Mouse (Mus musculus) CH12.LX (cell line): ENCODE measurements around the gene Gm27027.

Experiments
- BHLHE40 ChIP-seq: IDR thresholded peaks from 2 replicates; pipeline ENCODE4 v1.6.1; 2011; ENCODE audit warnings: mild to moderate bottlenecking, low read depth, low read length, improper control_type of control experiment
- CHD2 ChIP-seq: IDR thresholded peaks from 2 replicates; pipeline ENCODE4 v1.6.1; 2011; ENCODE audit warnings: low read length, improper control_type of control experiment
- CTCF ChIP-seq, 2 experiments: IDR thresholded peaks in 1 of 2; conservative IDR thresholded peaks in 1 of 2; 2 replicates each; pipeline ENCODE4 v1.5.1; 2011 to 2012; ENCODE audit warnings: low read depth in 2 of 2, low read length in 2 of 2, improper control_type of control experiment in 1 of 2, inconsistent platforms in 1 of 2, mild to moderate bottlenecking in 1 of 2, moderate library complexity in 1 of 2
- EP300 ChIP-seq: IDR thresholded peaks from 2 replicates; pipeline ENCODE4 v1.6.1; 2011; ENCODE audit warnings: low read length, improper control_type of control experiment
- JUND ChIP-seq: conservative IDR thresholded peaks from 2 replicates; pipeline ENCODE4 v1.6.1; 2011; ENCODE audit warnings: low read depth, low read length, improper control_type of control experiment
- MAFK ChIP-seq: IDR thresholded peaks from 2 replicates; pipeline ENCODE4 v1.6.1; 2011; ENCODE audit warnings: low read length, improper control_type of control experiment; ENCODE audit not compliant: insufficient replicate concordance
- POLR2A ChIP-seq: IDR thresholded peaks from 2 replicates; pipeline ENCODE4 v1.6.1; 2011; ENCODE audit warnings: low read depth, mild to moderate bottlenecking, improper control_type of control experiment, low read length
- SMC3 ChIP-seq: IDR thresholded peaks from 2 replicates; pipeline ENCODE4 v1.6.1; 2011; ENCODE audit warnings: low read depth, low read length, improper control_type of control experiment
- UBTF ChIP-seq: IDR thresholded peaks from 2 replicates; pipeline ENCODE4 v1.6.1; 2012; ENCODE audit warnings: low read depth, mild to moderate bottlenecking, inconsistent platforms, low read length, improper control_type of control experiment, moderate library complexity
- USF1 ChIP-seq: IDR thresholded peaks from 2 replicates; pipeline ENCODE4 v1.6.1; 2014; ENCODE audit warnings: low read depth, mild to moderate bottlenecking, inconsistent platforms, low read length, improper control_type of control experiment
- ZC3H11A ChIP-seq: IDR thresholded peaks from 2 replicates; pipeline ENCODE4 v1.6.1; 2012; ENCODE audit warnings: low read depth, mild to moderate bottlenecking, inconsistent platforms, low read length, improper control_type of control experiment
- ZMIZ1 ChIP-seq: IDR thresholded peaks from 2 replicates; pipeline ENCODE4 v1.6.1; 2012; ENCODE audit warnings: low read depth, mild to moderate bottlenecking, inconsistent platforms, low read length, improper control_type of control experiment
- ZNF384 ChIP-seq: IDR thresholded peaks from 2 replicates; pipeline ENCODE4 v1.6.1; 2012; ENCODE audit warnings: low read depth, low read length, improper control_type of control experiment, inconsistent platforms

DNA sequence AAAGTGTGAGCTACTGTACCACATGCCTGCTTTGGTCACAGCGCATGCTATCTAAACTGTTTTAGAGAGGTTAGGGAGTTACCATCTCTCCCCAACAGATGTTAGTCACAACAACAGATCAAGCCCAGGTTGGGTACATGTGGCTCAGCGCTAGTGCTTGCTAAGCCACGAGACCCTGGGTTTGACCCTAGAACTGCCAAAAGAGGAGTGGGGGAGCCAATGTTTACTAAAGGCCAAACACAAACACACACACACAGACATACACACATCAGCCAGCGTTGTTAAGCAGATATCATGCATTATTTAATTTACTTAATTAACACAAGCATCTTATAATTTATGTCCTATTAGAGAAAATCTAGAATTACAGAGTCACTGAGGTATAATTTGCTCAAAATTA, 5.8 kb upstream of the Gm27027 start:
- TF ChIP-seq ZC3H11A (no peak), CHD2 (no peak), POLR2A (no peak), MAFK (no peak), ZNF384 (no peak), JUND (no peak), CTCF (conservative IDR thresholded peaks at IDR 0.05 in 1 of 2, IDR thresholded peaks at IDR 0.05 in 1 of 2; ENCODE audit: low read depth in 2 of 2, low read length in 2 of 2) (no peak), EP300 (no peak), UBTF (no peak), BHLHE40 (no peak), ZMIZ1 (no peak), USF1 (no peak), SMC3 (no peak)
